Mouse (Mus musculus) urinary bladder, postnatal 0 days (tissue): ENCODE measurements around the gene Vps8. TPM values are rescaled to one million over a fixed set of nuclear protein-coding genes. Genes with fewer than 3 reads are reported as not detected.

Experiments used
- polyA plus RNA-seq: library from polyadenylated mRNA; unstranded; fragments of >200 nt; fragmentation: Nextera tagmentation; extraction: Ambion mirVana; gene quantifications from 2 replicates; pipeline ENCODE4 v1.2.1, GENCODE M21; 2015

Gene Vps8
- polyA plus RNA-seq, result 8.7 and 9.4 TPM in 2 replicates

GRCm38 (mm10) chr16:21422645-21423545 lies at the start of gene Vps8:
Gene Vps8, plus strand, starts transcription at chr16:21423118.

Other genes with a start within 250 kb of the Vps8 start
- gene Ephb3, start 218.4 kb upstream of the Vps8 start, polyA plus RNA-seq, result 11.9 and 12.1 TPM in 2 replicates